Mouse (Mus musculus): ENCODE data around the gene Slc26a9.

The Slc26a9 gene

GRCm38 (mm10) chr1:131743868-131744464, at the start of gene Slc26a9:
TSS of gene Slc26a9 (plus strand) at chr1:131744022.
- DNase-seq (ENCODE audit: low spot score in 2 of 2) = no peak

DNA sequence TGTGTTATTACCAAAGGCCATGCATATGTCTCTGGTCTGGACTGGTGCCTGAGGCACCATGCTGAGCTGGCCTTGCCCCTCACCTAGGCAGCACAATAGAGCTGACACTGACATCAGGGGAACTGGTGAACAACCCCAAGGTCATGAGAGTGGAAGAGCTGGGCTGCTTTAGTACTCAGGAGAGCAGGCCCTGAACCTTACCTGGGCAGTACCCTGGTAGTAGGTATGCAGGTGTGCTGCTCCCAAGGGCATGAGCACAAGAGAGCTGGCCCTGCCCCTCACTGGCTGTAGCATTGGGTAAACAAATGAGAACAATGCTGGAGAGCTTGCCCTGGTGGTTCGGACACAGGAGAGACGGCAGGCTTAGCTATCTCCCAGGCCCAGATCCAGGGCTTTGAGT, 48.5 kb upstream of the Slc26a9 start:
- DNase-seq (ENCODE audit: low spot score in 2 of 2) = no peak

DNA sequence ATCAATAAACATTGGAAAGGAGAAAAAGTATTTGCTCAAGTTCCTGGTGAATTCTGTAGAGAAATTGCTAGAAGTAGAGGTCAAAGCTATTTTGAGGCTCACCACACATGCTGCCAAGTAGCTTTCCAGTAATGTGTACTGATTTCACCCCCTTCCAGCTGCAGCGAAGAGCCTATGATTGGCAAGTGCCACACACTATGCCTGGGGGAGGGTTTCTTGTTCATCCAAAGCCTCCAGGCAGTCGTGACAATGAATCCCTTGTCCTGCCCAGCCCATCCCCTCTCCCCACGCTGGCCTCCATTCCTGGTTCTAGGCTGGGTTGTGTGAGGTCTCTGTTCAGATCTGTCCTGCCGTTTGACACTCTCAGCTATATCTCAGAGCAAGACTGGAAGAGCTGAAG, 47.5 kb upstream of the Slc26a9 start:
- DNase-seq (ENCODE audit: low spot score in 2 of 2) = peak in 1 of 2 experiments; percentile 18

GRCm38 (mm10) chr1:131698770-131699169, 45.1 kb upstream of the Slc26a9 start:
- no peak for DNase-seq (ENCODE audit: low spot score in 2 of 2)

DNA sequence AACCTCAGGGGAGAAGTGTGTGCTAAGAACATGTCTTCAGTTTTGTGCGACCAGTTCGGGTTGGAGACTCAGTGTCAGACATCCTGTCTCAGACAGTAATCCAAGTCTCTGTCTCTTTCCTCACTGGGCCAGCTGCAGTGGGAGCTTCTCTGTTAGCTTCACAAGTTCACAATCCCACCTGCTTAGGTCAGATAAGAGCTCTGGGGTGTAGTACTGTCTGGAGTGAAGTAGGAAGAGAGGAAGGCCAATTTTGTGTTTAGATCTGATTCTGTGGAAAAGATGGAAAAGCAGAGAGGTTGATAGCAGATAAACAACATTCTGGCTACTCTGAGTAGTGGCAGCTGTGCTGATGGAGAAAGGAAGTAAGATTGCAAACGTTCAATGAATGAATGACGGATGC, 44.2 kb upstream of the Slc26a9 start:
- no peak for DNase-seq (ENCODE audit: low spot score in 2 of 2)

DNA sequence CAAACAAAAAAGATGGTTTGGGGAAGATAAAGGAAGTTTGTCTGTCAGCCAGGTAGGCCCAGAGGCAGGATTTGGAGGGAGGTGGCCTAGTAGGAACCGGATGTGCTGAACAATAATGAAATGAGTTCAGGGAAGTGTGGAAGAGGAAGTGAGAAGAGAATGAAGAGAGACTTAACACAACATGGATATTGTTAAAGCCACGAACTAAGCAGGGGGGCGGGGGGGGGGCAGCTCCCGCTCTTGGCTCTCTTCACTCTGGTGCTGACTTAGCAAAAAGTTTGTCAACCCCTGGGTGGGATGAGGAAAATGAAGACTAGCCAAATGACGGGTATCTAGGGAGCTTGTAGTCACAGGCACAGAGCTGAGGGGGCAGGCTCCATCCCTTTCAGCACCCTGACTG, 43.4 kb upstream of the Slc26a9 start:
- DNase-seq (ENCODE audit: low spot score in 2 of 2) = no peak

DNA sequence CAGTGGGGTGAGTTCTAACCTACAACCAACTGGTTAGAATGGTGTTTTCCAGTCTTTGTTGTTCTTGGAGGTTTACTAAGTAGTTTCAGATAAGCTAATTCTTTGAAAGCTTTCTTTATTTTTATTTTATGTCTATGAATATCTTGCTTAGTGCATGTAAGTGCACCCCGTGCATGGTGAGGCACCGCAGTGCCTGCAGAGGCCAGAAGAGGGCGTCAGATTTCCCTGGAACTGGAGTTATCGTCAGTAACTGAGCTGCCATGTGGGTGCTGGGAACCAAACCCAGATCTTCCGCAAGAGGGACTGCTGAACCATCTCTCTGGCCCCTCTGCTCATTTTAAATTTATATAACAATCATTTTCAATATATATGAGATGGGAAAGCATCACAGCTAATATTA, 42.4 kb upstream of the Slc26a9 start:
- no peak for DNase-seq (ENCODE audit: low spot score in 2 of 2)

- DNase-seq (ENCODE audit: low spot score in 2 of 2) = no peak
Observed at GRCm38 (mm10) chr1:131702094-131702766, 41.6 kb upstream of the Slc26a9 start.

- DNase-seq (ENCODE audit: low spot score in 2 of 2) = no peak
Observed at GRCm38 (mm10) chr1:131703482-131703881, 40.3 kb upstream of the Slc26a9 start.

DNA sequence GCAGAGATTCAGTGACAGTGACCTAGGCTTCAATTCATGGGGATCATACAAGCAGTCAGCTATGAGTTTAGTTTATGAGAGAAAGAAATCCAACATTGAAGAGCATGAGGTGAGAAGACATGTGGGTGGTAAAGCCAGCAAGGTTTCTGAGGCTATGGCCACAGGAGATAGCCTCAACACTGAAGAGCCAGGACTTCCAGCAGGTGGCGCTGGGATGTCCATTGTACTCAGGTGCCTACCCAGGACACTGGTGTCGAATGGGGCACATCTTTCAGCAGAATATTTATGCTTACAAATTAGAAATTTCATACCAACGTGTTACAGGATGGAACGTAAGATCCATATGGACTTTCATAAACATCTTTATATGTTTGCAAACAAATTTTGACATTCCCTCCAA, 35.5 kb upstream of the Slc26a9 start:
- peak in 1 of 2 experiments; percentile 26 for DNase-seq (ENCODE audit: low spot score in 2 of 2)

DNA sequence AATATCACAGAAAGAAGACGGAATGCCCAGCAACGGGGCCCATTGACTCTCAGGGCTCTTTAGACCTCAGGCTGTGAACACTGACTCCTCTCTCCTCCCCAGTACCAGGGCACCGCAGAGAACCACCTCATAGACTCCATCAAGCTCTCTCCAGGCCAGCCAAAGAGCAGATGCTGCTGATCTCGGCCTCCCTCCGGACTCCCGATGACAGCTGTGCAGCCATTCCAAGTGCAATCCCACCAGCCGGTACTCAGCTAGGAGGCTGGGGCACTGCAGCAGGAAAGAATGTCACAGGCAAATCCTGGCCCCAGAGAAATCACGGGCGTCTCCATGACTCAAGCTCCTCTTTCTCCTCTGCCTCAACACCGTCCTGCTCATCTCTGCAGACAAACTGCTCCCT, 32.3 kb upstream of the Slc26a9 start:
- DNase-seq (ENCODE audit: low spot score in 2 of 2) = no peak

DNA sequence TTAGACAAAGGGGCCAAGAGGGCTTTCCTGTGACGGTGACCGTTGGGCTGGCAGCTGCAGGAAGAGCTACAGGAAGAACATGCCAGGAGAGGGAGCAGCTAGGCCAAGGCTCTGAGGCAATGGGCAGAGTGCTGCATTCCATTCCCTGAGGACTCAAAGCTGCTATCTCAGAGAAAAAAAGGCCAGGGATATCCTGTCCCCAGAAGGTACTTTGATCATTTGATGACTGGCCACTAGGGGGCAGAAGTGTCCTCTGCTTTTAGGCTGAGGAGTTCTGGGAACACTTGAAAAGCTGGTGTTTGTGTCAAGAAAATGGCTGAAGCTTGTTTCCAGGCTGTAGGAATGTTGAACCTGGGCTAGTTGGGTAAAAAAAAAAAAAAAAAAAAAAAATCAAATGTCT, 31.4 kb upstream of the Slc26a9 start:
- DNase-seq (ENCODE audit: low spot score in 2 of 2) = peak; percentile 73

DNA sequence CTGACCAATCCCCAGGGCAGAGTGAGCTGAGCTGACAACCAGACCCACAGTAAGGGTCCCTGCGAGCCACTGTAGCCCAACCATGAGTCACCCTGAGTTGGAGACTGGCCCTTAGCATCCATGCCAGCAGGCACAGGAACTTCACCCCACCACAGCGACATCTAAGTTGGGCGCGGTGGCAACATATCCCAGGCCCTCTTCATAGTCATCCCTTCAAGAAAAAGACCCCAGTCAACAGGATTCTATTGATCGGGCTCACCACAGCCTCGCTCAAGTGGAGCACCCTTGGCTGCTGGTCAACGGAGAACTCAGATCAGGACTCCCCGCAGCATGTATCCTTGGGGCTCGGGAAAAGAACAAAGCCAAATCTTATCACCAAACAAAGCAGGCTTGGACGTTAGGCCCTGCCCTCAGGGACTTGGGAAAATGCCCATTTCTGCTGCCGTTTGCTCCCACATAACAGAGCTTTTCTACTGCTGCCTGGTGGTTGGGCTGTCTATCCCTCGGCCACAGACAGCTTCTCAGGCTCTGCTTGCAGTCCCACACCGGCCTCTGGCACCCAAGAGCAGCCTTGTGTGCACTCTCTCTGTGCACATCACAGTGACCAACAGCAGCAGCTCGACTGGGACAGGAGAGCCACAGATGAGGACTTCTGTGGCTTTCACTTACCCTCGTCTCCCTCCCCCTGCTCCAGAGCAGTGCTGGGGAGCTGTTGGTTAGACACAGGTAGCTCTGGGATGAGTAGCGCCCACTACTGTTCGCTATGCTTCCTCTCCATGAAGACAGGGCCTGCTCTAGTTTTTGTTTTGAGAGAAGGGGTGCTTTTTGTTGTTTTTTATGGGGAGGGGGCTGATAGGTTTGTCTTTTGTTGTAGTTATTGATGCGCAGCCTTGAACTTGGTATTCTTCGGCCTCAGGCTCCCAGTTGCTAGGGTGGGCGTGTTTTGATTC, 29.2 kb upstream of the Slc26a9 start:
- DNase-seq (ENCODE audit: low spot score in 2 of 2) = no peak

- DNase-seq (ENCODE audit: low spot score in 2 of 2) = no peak
Observed at GRCm38 (mm10) chr1:131718952-131719694, 24.7 kb upstream of the Slc26a9 start.

- no peak for DNase-seq (ENCODE audit: low spot score in 2 of 2)
Observed at GRCm38 (mm10) chr1:131721989-131722388, 21.8 kb upstream of the Slc26a9 start.

DNA sequence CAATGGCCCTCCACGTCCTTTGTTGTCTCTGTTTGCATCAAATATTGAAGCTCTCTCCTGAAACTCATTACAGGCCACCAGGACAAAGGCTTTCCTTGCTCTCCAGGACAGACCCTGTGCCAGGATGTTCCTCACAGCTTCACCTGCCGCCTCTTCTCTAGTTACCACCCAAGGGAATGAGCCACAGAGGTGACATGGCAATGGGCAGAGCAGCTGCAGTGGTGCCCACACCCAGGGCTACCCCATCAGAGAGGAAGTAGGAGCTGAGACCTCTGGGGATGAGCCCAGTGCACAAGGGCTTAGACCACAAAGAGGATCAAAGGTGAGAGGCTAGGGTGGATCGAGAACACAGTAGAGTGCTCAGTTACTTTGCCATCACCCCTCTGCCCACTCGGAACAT, 20.3 kb upstream of the Slc26a9 start:
- no peak for DNase-seq (ENCODE audit: low spot score in 2 of 2)

DNA sequence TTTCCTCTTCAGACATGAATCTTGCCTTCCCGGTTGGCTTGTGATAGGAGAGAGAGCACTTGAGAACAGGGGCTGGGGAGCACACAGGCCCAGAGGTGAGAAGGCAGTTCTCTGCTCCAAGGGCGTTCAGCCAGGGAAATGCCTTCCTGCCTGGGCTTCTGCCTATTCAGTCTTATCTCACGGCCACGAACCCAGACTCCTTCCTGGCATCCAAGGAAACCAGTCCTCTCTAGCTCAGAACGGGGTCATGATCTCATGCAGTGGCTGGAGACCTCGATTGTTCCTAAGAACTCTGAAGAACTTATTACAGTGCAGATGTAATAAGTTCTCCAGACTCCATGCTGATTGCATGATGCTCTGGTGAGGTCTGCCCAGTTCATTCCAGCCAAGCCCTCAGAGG, 17.2 kb upstream of the Slc26a9 start:
- no peak for DNase-seq (ENCODE audit: low spot score in 2 of 2)

GRCm38 (mm10) chr1:131730639-131731437, 13.0 kb upstream of the Slc26a9 start:
- no peak for DNase-seq (ENCODE audit: low spot score in 2 of 2)

DNA sequence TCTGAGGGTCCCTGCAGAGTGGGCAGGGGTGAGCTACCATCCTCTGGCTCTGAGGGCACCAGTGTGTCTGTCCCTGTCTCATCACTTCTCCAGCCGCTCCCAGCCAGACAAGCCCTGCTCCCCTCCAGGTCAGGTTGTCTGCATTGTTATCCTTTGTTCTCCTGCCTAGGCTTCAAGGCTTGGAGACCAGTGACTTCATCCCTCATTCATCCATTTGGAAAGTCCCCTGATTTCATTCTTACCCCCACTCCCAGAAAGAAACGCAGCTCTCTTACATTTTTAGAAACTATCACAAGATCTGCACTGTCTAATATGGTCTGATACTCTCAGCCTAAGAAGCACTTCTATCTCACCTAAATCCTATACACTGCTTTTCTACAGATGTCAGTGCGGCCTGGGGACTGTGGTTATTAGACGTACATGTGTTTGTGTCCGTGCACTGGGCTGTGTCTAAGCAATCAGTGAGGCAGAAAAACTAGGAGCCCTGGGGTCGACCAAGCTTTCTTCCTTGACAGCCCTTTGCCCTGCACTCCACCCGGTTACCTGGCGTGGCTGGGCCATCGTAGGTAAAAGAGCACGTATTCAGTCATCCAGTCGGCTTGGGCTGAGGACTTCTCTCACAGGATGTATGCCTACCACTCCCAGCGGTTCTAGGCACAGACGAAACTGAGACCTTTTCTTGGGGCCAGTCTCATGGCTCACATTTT, 10.2 kb upstream of the Slc26a9 start:
- no peak for DNase-seq (ENCODE audit: low spot score in 2 of 2)

DNA sequence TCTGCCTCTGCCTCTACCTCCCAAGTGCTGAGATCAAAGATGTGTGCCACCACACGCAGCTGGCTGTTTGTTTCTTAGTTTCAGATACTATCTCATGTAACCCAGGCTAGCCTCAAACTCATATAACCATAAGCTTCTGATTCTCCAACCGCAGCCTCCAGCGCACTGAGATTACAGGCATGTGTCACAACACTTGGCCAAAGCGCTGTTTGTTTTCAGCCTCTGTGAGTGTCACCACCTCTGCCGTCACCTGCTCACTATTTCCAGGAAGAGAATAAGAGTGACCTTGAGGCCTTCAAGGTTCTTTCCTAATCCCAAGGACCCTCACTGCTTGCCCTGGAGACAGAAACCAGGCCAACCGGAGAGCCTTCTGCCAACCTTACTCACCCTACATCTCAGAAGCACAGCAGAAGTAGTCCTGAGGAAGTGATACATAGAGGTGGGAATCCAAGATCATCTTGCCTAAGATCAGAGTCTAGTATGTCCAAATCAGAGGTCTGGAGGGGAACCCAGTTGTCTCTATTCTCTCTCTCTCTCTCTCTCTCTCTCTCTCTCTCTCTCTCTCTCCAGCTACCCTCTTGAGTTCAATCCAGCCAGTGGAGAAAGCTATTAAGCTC, 9.1 kb upstream of the Slc26a9 start:
- DNase-seq (ENCODE audit: low spot score in 2 of 2) = no peak

All from right cerebral cortex, postnatal 36 days (tissue).